Mouse (Mus musculus): ENCODE results near the gene Ush2a. TPM values are rescaled to one million over a fixed set of nuclear protein-coding genes. Genes with fewer than 3 reads are reported as not detected.

Gene Ush2a
- 0.03 and 0.09 TPM in 2 replicates for polyA plus RNA-seq (2012; rRNA removed)

DNA sequence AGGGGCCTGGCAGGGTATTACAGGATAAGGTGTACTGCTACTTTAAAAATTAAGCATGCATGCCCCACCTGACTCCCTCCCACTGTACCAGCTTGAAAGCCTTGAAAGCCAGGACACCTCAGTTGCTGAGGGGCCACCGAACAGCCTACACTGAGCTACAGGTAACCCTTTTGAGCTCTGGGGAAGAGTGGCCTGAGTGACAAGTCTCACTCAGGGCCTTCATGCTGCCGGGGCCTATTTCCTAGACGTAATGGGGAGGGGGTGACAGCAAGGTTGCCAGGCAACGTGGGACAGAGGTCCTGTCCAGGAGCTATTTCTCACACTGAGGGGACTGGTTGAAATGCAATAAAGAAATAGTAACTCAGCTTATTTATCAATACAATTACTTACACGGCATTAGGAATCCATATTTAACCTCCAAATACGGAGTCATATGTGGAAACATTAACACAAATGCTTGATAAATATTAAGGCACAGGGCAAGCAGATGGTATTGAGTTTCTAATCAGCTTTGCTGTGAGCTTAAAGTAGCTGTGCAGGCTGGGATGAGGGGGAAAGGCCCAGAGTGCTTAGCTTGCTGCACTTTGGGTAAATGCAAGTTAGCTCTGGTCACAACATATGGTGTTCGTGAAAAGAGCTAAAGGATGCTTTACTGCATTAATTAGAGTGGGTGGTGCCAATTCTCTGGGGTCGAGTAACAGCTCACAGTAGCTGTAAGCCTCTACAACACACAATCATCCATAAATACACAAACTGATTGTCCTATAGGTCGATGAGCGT is at the start of gene Ush2a:
Gene Ush2a (plus strand): TSS at position 121 of the 780 bp plus-strand sequence.
- DNase-seq (ENCODE audit: low read depth) = no peak

DNA sequence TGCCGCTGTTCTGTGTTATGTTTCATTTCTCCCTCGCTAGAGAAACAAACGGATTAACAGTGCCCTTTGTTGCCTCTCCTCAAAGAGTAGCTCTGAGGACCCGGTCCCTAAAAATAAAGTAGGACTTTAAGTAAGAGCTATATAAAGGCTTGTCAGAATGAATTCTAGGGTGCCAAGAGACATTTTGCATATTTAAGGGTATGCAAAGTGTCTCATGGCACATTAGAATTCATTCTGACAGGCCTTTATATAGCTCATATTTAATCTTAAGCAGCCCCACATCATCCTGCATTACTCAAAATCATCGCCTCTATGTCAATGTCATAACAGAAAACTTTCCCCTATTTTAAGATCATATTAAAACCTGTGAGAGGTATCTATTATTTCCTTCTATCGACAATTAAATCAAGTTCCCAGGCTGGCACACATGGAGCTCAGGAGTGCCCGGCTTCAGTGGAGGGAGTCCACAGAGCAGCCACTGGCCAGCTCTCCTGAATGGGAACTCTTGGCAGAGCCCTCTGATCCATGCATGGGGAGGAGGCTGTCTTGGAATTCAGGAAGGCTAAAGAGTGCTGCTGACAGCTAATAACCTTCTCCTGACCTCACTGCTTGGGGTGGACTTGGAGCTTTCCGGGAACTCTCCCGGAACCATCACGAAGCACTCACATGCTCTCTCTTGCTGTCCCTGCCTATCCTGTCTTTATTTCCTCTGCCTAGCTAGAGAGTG is 46.8 kb upstream of the Ush2a start:
- no peak for DNase-seq (ENCODE audit: low read depth)

DNA sequence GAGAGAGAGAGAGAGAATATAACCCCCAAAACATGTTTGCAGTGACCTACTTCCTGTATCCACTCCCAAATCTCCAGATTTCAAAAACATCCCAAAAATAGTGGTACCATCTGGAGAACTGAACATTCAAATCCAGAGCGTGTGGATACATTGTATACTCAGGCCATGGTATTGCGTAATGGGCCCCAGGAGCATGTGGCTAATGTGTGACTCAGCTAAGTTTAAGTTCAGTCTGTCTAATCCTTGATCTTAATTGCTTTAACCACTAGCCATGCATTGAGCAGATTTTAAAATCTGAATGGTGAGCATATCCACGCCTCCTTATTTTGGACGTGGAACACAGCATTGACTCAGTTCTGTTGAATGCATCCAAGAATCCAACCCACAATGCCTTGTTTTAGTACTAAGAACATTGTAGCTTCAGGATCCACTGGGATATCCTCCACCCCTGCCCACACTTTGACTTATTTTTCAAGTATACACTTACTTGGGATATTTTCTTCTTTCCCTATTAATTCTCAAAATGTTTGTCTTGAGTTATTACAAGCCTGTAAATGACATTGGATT is 40.5 kb upstream of the Ush2a start:
- no peak for DNase-seq (ENCODE audit: low read depth)

DNA sequence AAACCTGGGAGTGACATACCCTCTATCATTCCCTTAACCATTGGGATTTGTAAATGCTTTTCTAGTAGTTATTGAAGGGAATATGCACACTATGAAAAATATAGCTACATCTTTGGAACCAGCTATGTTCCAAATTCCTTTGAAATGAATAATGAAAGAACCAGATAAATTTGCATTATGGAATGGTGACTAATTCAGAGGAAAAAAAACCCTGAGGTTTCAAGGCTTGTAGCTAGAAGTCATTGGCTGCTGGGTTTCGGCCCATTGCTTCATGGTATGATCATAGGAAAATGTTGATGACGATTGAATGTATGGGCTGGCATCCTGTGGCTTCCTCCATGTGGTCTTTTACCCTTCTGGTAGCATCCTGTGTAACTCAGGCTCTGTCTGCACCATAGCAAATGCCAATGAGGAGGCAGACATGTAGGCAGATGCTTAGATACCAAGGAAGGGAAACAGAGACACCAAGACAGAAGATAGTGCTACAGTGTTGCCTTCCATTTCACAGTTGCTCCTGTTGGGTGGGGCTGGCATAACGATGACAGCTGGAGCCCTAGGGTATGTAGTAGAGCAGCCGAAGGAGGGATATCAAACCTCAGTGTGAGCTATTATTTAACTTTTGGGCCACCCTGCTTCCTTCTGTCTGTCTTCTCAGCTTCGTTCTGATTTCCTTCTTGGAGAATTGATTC is 28.6 kb upstream of the Ush2a start:
- DNase-seq (ENCODE audit: low read depth) = no peak

DNA sequence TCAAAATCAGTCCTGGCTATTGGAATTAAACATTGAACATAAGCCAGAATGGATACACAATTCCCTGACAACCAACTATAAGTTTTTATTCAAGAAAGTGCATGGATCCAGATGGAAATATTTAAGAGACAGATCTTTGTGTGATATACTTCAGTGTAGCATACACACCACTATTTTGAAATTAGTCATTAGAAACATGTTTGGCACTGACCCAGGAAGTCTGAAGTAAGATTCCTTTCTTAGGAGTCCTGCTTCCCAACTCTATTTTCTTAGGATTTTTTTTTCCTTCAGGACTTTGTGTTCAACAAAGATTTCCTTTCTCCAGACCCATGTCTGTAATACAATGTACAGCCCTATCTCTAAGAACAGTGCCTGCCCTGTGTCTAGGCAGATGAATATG is 23.2 kb upstream of the Ush2a start:
- DNase-seq (ENCODE audit: low read depth) = no peak

DNA sequence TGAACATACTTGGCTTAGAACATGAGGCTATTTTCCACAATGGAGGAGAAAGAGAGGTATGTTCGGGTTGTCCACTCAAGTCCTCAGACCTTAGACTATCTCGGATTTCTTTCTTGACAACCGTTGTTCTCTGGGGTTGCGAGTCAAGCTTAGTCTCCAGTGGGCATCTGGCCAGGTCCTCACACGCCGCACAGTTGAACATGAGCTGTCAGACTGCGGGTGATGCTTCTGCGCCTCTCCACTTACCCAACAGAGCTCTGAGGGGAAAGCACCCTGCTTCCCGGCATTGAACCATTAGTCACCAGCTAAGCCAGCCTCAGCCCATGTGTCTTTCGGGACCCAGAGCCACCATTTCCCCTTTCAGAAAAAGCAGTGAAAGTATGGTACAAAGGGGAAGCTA is 20.1 kb upstream of the Ush2a start:
- no peak for DNase-seq (ENCODE audit: low read depth)

DNA sequence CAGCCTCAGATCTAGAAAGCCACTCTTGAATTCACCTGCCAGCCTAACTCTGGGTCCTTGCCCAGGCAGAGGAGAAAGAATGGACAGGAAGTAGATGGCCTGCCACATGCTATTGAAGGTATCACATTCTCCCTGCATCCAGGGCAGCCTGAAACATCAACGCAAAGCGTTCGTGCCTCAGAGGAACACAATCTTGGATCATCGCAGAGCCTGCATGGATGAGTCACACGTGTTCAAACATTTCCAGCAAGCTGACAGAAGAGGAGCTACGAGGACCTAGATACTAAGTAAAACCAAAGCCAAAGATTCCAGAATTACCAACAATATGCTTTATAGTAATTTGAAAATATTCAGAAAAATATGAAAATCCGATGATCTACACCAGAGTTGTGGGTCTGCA is 4.3 kb upstream of the Ush2a start:
- no peak for DNase-seq (ENCODE audit: low read depth)

DNA sequence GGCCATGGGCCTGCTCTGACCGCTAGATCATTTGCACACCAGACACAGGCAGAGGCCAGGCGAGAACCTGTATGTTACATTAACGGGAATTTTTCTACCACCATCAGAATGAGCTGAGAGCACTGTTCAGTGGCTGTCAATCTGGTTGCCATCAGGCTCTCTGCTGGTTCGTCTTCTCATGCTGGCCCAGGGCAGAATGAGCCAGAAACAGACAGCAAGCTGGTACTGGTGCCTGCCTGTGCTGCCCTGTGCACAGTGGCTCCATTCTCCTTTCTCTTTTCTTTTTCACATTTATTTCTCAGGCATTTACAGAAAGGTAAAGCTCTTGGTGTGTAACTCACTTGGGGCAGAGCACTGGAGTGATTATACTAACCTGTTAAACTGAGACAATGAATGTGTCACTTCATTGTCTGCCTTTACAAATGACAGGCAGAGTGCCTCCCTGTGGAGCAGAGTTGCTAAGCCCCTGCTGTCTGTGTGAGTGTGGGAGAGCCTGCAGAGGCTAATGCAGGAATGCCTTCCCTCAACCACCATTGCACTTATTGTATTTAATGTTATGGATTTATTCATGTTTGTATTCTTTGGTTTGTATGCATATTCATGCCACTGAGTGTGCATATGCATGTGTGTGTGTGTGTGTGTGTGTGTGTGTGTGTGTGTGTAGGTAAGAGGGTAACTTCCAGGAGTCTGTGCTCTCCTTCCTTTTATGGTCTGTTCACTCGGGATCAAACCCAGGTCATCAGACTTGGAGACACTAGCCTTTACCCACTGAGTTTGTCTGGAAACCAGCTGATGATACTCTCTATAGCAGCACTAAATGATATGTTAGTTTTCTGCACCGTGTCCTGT is 1.3 kb upstream of the Ush2a start:
- DNase-seq (ENCODE audit: low read depth) = no peak

DNA sequence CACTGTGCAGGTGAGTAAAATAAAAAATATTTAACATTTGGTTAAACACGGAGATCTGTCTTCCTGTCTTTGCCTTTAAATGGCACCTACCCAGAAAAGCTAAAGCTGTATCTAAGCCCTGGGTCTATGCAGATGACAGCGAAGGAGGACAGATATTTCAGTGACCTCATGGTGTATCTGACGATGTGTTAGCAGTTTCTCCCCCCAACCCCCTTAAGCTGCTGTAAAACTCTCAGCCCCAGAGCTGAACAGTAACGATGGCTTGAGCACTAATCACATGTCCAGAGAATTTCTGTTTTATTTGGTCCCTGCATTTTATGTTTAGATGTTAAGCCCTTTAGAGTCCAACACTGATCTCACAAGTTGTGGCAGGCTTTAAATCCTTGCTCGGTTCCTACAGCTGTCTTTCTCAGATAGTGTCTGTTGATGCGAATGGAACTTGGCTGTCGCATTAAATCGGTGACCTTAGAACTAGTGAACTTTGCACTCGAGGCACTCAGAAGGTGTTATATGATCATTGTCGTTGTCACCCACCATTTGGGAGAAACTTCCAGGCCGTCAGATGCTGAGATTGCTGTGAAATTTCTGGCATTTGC is 5.4 kb downstream of the Ush2a start:
- DNase-seq (ENCODE audit: low read depth) = no peak

DNA sequence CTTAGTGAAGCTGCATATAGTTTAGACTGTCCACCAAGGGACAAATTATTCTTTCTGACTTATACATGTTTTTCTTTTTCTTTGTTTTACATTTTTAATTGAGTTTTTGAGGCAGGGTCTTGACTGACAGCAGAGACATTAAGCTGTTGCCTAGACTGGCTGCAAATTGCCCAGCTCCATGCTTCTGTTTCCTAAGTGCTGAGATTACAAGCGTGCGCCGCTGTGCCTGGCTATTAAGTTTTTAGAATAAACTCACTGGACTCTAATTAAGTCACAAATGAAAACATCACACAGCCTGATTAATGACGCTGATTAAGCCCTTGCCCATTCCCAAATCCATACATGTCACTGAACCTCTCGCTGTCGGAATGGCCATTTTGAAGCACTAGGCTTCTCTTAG is 7.2 kb downstream of the Ush2a start:
- no peak for DNase-seq (ENCODE audit: low read depth)

DNA sequence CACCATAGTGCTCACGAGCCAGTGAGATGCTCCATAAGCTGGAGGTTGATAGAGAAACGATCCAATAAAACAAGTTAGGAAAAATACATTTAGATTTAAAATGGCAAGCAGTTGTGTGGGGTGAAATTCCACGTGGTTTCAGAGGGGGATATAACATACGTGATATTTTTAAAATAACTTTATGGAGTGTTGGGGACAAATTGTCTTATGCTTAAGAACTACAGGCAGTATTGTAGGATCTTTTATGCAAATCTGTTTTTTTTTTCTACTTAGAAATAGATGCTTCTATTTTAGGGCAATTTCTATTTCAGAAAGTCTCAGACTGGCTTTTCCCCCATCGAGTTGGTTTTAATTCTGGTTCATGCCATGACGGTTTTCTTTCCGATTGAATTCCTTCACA is 51.5 kb downstream of the Ush2a start:
- no peak for DNase-seq (ENCODE audit: low read depth)

DNA sequence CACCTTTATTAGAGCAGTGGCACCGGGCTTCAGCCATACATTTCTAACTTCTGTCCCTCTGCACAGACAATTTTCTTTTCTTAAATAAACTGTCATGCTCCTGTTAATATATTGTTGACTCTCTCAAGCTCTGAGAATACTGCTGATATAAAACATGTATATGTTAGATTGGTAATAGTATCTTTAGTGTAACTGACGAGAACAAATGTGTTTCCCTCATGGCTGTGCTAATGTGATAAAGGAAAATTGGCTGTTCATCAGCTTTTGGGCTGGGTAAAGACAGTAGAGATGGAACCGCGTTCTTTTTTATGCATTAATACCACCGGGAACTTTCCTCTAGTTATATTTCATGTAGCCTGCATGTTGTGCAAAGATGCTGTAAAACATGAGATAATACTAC is 54.8 kb downstream of the Ush2a start:
- DNase-seq (ENCODE audit: low read depth) = no peak

DNA sequence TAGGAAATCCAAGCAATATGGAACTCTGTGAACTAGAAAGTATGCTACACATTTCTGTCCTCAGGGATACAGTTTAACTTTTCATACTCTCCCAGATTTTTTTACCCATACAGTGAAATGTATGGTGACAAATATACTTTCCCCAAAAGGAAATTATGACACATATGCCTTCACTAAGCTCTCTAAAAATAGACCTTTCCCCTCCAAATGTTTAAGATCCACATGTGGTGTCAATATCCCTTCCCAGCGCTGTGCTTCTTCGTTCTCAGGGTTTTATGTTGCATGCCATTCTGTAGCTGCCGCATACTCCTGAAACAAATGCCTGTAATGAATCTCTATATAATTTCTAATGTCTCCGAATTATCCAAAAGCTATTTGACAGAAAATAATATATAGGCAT is 58.4 kb downstream of the Ush2a start:
- DNase-seq (ENCODE audit: low read depth) = no peak

DNA sequence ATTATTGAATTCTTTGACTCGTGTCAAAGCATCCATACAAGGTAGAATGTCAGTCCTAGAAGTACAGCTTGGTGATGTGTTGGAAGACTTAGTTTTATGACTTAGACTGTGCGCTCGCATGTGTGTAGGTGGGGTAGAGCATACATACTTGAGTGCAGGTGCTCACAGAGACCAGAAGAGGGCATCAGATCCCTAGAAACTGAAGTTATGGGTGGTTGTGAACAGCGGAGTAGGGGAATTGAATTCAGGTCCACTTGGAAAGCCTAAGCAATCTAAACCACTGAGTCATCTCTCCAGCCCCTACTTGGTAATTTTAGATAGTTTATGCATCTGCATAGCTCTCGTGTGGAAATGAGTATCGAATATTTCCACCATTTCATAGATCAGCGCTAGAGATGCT is 59.7 kb downstream of the Ush2a start:
- no peak for DNase-seq (ENCODE audit: low read depth)

DNA sequence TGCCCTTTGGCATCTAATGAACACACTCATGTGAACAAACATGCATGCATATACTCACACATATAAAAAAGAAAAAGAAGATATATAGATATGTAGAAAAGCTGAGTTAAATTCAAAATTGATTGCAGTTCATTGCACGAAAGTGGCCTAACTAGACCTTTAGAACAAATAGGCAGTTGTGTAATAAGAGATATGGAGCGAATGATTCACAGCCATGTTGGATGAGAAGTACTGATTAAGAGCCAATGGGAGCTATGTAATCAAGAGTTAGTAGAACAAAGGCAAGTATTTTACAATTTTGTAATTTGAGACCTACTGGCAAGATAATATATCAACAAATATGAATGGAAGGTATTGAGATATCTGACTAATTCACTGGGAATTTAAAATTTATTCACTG is 68.6 kb downstream of the Ush2a start:
- DNase-seq (ENCODE audit: low read depth) = no peak

DNA sequence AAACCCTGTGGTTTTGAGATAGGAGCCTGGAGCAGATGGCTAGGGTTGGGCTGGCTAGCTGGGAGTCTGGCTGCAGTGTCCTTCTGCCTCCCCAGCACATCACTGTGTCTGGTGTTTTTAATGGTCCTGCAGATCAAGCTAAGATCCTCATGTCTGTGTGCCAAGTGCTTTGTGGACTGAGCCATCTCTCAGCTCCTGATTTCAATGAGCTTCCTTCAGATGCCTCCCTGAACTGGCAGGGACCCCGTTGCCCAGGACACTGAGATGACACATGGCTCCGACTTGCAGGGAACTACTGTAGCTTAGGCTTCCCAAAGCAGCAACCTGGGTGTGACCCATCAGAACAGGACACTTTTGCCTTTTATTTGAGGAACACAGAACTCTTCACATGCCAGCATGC is 72.1 kb downstream of the Ush2a start:
- DNase-seq (ENCODE audit: low read depth) = no peak

DNA sequence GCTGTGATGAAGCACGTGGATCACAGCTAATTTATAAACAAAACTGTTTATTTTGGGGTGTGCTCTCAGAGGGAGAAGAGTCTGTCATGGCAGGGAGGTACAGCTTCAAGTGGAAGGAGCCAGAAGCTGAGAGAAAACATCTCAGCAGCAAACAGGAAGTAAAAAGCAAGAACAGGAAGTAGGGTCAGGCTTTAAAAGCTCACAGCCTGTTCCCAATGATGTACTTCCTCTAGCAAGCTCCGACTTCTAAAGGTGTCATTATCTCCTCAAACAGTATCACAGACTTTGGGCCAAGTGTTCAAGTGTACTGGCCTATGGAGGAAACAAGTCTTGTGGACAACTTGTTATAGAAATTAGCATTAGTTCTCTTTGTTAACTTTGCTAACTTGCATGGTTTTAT is 85.9 kb downstream of the Ush2a start:
- DNase-seq (ENCODE audit: low read depth) = no peak

DNA sequence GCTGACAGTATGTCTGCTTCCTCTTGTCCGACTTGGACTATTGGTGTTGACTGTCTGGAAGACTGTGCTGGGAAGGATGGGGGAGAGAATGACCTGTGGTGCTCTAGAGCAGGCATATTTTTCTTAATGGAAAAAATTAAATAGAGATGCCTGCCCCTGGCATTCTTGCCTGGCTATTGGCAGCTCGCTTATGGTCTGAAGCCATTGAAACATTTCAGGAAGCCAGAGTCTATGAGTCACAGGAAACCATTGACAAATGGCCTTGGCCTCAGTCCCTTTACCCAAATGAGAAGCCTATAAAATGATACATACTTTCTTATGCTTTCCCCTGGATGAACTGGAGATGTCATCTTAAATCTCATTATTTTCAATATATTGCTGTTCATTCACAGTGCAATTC is 92.9 kb downstream of the Ush2a start:
- no peak for DNase-seq (ENCODE audit: low read depth)

DNA sequence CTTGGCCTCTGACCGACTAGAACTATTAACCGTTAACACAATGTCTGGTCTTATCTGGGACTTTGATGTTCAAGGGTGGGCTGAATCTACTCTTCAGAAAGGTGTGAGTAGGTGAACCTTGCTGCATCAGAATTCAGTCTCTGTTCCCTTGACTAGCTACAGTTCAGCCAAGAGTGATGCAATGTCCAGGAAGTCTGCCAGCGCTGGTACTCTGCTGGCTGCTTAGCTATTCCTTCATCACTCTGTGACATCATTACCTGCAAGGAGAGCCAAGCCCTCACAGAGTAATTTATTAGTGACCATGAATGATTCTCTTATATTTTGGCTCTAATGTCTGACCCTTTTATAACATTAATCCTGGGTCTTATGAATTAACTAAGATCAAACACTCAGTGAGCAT is 101.7 kb downstream of the Ush2a start:
- DNase-seq (ENCODE audit: low read depth) = no peak

DNA sequence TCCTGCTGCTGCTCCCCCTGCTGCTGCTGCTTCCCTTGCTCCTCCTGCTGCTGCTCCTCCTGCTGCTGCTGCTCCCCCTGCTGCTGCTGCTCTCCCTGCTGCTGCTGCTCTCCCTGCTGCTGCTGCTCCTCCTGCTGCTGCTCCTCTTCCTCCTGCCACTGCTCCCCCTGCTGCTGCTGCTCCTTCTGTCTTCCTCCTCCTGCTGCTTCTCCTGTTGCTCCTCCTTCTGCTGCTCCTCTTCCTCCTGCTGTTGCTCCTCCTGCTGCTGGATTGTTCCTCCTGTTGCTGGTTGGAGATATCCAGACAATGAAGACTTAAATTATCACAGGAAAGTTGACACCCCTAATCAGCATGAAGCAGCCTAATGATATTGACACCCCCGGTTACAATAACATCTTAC is 123.4 kb downstream of the Ush2a start:
- DNase-seq (ENCODE audit: low read depth) = no peak

DNA sequence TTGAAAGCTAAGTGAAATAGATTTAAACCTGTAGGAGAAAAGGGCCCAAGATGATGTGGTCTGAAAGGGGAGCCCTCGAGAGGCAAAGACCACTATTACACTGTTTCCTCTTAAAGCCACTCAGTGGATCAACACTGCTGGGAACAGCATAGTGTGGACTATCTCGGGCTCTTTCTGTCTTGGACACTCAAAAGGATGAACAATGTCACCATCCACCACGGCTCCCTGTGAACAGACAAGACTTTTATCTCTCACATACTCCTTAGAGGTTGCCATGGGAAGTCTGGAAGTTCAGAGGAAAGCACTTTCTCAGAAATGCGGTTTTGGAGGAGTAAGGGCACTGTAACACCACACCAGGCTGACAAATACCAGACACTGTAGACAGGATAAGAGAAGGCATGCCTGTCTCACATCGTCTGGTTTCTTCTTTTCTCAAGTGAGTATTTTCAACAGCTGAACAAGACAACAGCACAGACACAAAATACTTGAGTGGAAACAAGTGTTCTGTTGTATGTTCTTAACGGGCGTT is 124.0 kb downstream of the Ush2a start:
- no peak for DNase-seq (ENCODE audit: low read depth)

Data from gonadal fat pad, adult 2 months (tissue).